Mouse (Mus musculus) kidney, adult 2 months (tissue): ENCODE measurements at regions not wholly inside any gene's neighbourhood (a gene's known extent, or its start where the extent isn't known, plus 50 kb on each side); places are given as distances from the start of the nearest gene placed in this dataset.

Experiments
- CTCF ChIP-seq: fragments of 200-500 bp; conservative IDR thresholded peaks from 2 replicates; pipeline ENCODE4 v1.5.1; 2011; ENCODE audit warnings: low read depth, mild to moderate bottlenecking, control low read depth, low read length, moderate library complexity, mixed read lengths; ENCODE audit not compliant: insufficient read depth, insufficient read length
- POLR2A ChIP-seq: fragments of 200-500 bp; IDR thresholded peaks from one replicate; pipeline ENCODE4 v1.6.1; 2011; ENCODE audit warnings: low read depth, low read length, control low read depth

GRCm38 (mm10) chr5:45127971-45128370, 322.1 kb downstream of the Qdpr start:
- TF ChIP-seq CTCF (no peak), POLR2A (no peak)
